Mouse (Mus musculus): ENCODE data around the gene Pitpnb.
A peak's percentile ranks its signal among the peaks of the same experiment; 100 is the strongest.

Gene Pitpnb

DNA sequence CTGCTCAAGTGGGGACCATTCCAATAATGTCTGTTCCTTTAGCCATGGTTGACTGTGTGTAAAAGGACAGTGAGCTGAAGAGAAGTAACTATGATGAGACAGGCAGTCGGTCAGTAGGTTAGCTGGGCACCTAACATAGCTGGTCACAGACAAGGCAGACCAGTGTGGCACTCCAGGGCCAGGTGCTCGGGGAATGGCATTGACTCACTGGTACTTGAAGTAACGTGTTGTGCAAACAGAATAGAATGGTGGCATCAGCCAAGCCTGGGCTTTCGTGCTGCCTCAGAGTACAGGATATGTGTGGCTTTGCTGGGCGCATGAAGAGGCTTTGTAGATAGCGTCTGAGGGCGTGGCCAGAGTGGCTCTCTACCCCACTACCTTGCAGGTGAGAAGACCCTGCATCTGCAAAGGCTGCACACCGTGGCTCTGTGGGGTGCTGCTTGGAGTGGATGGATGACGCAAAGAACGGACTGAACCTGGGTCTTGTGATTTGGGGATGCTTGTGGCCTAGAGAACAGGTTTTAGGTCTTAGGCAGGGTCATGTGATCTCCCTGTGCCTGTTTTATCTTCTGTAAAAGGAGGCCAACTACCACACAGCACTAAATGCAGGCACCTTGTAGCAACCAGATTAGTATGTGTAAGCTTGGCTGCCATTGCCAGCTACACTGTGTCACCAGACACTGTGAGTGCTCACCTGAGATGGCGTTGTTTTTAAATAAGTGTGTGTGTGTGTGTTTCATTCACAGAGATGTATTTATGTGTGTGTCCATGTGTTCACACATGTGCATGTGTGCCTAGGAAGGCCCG lies 26.5 kb downstream of the Pitpnb start:
- DNase-seq: no peak

DNA sequence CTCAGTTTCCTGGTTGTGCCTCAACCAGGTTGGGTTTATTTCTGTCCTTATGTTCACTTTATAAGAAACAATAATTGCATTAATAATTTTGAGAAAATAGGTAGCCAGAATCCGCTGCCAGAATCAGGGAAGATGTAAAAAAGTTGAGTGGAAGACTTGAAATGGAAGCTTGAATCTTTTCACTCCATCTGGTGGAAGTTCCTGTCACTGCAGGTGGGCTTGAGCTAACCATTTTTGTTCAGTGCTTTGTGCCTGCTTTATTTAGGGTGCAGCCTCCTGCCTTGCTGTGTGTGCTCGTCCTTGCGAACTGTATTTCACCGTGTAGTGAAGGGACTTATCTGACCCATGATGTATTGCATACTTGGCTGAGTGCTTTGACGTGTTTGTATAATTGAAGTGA lies 30.0 kb downstream of the Pitpnb start:
- DNase-seq: no peak

DNA sequence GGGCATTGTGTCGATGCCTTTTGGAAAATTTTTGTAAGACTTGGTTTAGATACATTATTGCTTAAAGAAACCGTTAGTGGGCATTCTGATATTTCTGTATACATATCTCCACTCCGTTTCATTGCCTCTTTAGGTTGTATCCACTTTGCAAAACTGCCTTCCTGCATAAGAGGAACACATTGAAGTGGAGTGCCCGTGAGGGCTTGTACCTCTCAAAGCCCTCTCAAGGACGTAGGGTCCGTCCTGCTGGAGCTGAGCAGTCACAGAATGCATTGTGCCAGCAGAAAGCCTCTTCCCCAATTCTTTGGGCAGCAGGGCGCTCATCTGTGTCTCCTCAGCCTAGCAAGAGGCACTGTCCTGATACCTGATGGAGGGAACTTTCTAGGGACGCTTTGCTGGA lies 30.5 kb downstream of the Pitpnb start:
- no peak for DNase-seq

DNA sequence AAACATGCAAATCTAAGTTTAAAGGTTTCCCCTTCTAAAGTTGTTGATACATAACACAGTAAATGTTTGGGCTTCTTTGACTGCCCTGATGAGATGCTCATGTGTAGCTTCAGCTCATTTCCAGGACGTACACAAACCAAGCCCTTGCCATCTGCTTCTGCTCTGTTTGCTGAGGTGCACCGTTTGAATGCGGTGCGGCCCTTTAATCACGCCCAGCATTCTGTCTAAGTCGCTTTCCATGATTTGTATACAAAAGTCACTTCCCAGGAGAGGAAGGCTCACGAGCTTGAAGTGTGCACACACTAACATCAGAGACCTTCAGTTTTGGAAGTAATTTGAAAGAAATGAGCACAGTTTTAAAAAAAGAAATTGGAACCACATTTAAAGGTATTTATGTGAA lies 31.3 kb downstream of the Pitpnb start:
- no peak for DNase-seq

DNA sequence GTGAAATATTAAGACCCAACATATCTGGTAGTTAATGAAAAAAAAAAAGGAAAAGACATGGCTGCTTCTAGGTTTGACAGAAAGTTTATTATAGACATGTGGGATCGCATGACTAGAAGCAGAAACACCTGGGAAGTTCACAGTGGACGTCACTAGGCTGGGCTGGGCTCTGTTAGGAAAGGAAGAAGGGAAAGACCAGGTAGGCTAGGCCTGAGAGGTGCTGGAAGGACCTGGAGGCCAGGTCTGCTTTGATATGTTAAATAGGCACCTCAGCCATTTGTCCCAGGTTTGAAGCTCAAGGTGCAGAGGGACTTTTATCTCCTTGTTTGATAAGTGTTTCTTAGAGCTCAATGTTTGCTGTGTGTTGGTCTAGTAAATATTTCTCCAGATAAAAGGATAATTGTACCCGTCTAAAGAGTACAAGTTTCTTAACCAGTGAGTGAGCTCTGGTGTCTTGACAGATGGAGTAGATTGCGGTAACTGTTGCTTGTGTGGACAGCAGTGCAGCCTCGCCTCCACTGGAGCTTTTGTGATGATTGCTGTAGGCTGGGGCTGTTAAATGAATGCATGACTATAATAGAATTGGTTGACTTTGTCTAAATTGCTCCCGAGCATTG lies 33.0 kb downstream of the Pitpnb start:
- no peak for DNase-seq

DNA sequence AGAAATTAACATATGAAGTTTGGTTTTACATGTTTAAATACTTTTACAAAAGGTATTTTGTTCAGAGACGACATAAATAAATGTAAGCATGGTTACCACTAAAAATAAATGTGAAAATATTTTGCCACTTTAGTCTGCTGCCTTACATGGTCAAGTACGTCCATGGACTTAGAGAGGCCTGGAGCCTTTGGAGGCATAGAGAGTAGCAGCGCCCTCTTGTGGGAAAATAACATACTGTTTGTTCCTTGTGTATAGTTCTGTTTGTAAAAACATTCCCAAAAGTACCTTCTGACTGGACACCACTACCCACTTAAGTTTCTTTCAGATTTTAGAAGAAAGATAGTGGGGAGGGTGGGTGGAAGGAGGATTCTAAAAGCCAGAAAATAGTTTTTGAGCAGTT lies 34.0 kb downstream of the Pitpnb start:
- DNase-seq: peak; percentile 40 to 48

DNA sequence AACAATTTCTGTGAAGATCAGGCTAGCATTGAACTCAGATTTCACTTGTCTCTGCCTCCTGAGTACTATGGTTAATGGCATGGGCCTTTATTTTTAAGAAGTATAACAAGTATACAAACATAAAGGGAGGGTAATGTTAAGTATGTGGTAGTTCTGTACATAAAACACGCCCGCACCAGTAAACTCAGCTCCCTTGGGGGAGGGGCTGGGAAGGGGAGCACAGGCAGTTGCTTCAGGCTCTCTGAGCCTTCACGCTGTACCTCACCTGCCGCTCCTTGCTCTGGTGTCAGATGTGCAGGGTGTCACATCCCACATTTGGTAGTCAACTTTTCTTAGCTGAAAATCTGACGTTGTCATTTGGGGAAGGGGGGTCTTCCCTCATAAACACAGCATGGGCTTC lies 35.6 kb downstream of the Pitpnb start:
- no peak for DNase-seq

DNA sequence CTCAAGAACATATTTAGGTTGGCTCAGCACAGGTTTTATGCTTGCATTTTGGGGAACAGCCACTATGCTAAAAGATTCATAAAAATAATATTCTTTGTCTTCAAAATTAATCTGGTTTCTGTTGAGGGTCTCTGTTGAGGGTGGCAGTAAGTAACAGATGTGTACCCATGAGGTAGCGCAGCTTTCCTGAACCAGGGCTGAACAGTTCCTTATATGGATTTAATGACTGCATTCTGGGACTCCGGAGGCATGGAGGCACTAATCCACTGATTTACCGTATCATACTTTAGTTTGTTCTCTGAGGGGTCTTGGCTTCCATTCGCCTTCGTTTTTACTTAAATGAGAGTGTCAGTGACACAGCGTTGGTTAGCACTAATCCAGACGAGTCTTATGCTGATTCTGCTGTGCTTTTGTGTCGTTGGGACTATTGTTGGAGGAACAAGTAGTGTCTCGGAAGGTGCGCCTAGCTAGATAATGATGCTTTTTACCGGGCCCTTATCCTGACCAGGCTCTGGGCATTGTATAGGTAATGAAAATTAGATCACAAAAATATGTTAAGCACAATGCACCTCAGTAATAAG lies 37.5 kb downstream of the Pitpnb start:
- DNase-seq: no peak

DNA sequence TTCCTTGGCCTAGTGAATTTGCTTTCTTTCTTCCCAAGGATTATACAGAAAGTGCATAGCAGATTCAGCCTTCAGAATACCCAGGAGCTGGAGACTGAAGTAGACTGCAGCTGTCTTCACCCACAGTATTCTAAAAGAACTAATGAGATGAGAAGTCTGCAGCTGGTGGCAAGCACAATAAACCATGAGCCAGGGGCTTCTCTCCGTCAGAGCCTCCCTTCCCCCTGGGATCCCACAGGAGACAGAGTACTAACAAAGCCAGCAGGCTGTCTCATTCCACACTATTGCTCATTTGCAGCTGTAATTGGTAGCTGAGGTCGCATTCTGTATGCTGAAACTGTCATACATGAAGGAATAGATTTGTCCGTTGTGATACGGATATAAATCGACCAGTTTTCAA lies 38.0 kb downstream of the Pitpnb start:
- DNase-seq: no peak

DNA sequence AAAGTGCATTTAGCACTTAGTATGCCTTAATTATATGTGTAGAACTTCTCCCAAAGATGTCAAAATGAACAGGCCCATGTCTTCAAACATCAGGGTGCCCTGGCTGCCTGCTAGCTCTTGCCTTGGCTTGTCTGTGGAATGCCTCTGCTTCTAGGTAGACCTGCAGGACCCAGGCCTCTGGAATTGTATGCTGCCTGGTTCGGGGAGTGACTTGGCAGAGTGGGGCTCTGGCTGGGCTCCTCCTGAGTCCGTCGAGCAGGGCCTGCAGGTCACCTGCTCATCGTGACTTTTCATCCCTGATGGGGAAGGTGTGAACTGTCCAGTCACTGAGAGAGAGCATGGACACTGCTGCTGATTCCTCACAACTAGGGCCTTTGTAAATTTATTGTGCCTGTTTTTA lies 45.1 kb downstream of the Pitpnb start:
- no peak for DNase-seq

DNA sequence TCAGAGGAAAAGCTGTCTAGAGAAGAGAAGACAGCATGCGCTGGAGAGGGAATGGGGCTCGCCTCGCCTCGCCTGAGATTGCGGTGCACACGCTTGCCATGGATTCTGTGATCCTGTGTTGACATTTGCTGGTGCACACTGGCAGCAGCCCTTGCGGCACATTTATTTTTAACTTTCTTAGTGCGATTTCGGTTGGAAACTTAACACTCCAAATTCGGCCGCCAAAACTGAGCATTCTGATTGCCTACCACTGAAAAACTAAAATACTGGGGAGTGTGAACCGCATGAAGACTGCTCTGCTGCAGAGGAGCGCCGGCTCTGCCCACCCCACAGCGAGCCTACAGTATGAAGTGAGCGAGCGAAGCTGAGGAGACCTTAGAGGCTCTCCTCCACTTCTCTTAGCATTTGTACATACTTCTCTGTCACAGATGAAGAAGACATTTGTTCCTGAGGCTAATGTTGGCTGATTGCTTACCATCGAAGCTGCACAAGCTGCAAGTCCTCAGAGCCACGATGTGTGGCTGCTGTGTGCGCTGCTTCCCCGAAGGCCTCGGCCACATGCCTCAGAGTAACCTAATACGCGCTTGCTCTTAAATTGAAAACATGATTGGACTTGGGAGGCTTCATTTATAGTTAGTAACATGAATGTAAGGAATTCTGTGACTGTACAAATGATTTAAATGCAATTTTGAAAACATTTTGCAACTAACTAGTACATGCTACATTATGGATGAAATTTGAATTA lies 45.9 kb downstream of the Pitpnb start:
- DNase-seq: no peak

DNA sequence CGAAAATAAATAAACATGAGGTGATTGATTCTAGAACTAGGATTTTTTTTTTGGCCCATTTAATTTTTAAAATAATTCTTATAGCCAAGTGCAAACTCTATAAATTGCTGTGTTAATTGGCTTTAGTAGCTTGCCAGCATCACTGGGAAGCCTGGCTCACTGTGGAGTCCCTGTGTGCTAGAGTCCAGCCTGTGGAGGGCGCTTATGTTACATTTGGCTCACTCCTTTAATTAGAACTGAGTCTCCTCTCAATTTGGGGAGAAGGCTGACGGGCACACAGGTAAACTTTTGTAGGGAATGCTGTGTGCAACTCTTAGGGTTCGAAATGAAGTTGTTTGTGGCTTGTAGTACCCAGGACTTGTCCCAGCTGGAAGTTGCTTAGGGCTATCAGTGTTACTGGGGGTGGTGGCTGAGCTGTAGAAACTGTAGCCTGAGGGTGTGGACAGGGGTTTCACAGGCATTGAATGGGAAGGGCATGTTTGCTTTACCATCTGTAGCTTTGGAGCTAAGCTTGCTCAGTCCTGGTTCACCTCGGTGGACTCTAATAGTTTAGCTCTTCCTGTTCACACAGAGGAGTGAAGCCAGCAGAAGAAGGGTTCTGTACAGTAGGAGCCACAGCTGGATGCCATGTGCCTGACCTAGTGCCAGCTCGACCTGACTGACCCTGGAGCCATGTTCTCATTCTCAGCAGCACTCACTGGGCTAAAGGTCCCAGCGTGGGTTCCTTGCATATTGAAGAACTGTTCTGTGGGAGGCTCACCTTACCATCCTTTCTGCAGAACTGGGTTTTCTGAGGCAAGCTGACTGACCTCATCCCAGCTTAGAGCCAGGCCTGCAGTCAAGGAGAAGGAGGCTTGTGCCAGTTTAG lies 47.8 kb downstream of the Pitpnb start:
- no peak for DNase-seq

DNA sequence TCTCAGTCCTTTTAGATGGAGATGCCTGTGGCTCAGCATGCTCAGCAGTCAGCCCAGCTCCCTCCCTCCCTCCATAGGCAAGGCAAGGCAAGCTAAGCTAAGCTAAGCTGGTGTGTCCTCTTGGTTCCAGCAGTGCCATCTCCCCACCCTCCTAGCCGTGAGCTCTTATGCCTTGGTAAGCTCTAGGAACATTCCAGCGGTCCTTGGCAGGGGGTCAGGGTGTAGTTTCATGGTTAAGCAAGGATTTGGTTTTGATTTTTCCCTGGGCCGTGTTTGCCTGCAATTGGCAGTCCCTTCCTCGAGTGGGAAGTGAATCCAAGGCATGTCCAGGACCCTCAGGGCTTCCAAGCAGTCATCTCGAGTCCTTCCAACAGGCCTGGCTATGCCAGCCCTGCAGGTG lies 52.8 kb downstream of the Pitpnb start:
- DNase-seq: no peak

DNA sequence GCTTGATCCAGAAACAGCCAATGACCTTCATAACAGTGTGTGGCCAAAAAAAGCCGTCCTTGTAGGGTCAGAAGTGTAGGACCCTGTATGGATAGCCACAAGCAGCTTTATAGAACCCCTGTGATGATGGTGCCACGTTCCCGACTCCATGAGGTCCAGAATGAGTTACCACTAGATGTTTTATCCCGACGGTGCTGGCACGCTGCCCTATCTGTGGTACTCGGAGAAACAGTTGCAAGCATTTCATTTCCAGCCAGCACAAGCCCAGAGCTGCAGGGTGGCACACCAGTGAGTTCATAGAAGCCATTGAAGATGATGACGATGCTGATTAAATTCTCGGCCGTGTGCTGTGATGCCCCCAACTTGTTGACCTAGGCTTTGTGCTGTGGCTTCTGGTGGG lies 60.3 kb downstream of the Pitpnb start:
- DNase-seq: no peak

DNA sequence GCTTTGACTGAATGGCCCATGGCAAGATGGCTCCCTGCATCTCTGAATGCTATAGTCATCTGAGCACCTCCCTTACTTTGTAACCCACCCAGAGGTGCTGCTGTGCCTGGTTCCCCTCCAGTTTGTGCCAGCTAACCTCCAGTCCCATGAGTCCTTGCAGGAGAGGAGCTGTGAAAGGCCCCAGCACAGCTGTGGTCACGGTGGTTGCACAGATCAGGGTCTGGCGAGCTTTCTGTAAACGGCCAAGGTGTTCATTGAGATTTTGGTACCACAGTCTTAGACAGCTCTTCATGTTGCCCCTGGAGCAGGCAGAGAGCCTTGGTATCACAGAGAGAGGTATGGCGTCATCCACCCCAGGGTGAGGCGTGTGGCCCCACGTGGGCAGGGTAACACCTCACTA lies 60.9 kb downstream of the Pitpnb start:
- no peak for DNase-seq

DNA sequence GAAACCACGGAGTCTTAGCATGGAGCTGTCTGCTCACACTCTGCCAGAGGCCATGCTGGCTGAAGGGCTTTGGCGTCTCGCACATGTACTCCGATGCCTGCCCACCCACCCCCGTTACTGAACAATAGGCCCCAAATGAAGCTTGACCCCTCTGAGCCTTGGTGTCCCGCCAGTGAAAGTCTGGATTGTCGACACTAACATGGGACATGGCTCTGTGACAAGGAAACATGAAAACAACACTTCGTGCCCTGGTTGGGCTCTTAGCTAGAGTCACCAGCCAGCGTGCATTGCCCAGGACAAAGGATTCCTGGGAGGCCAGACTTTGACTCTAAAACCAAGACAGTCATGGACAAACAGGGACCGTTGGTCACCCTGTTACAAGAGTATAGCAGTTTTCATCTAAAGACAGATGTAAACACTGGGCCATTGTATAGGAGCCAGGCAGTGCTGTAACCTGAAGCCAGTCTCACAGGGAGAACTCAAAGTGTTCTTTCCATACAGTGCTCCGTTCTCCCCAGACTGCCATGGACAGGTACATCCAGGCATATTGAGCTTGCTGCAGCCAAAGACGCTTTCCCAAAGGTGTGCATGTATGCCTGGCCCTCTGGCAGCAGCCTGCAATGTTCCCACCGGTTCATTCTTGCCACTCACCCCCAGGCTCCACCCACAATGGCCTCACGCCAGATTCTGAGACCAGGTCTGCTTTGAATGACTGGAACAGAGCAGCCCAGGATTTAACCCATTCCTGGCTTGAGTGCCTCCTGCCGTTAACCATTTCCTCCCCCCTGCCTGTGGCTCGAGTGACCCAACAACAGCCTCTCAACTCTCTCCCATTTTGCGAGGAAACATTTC lies 63.0 kb downstream of the Pitpnb start:
- DNase-seq: peak; percentile 61 to 71

DNA sequence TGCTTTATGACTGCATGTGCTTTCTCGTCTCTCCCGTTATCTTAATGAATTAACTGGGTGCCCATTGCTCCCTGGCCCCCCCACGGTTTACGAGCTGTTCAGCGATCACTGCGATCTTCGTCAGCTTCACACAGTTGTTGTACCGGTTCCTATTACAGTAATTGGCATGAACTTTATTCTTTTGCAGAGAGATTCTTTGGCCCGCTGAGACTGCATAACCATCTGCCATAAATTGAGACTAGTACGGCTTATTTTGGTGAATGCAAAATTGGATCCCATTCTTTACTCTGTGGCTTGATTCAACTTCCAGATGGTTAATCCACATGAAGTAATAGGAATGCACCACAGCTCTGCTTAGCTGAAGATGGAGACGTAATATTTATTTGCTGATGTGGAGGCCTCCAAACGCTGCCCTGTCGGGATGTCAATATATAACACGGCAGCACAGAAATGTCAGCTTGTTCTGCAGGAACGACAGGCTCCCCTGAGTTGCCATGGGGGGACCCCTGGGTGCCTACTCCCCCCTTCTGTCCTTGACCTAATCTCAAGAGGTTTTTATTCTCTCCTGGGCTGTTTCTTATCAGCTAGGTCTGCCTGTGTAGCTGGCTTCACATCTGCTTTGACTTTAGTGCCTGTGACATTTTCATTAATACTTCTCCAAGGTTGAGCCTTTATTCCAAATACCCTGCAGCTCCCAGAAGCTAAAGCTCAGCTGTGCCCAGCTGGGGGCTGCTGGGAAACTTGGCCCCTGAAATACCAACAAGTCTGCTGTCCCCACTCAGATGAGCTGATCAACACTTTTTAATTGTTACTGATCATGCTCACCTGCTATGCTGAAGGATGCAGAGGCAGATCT lies 63.9 kb downstream of the Pitpnb start:
- peak; percentile 24 to 26 for DNase-seq

DNA sequence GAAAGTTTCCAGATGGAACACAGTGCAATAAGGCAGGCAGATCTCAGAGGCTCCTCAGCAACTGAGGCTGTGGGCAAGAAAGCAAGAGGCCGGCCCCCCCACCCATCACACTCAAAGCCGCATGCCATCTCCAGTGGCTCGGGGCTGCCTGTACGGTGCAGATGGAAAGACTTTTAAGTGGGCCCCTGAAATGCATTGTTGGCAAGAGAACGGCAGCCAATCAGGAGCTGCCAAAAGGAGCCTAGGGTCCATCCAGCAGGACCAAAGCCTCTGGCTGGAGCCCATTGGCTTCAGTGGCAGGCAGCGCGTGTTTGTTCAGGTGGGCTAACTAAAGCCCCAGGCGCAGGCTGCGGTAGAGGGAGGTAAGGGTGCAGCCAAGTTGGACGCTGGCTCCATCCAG lies 65.2 kb downstream of the Pitpnb start:
- no peak for DNase-seq

DNA sequence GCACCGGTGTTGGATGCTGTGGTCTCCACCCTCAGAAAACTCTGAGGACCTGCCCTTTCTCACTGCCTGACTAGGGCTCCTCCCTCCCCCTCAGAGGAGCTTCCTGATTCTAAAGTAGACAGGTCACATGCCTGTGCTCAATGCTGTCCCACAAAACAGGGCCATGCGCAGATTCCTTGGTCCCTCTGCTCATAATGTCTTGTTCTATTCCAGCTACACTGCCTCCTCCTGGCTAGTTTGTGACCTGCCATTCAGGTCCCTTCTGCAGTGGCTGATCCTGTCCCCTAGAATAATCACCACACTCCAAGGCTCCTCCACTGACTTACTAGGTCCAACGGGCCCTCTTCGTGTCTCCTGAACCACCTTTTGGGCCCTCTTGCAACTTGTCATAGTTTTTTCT lies 65.6 kb downstream of the Pitpnb start:
- no peak for DNase-seq

DNA sequence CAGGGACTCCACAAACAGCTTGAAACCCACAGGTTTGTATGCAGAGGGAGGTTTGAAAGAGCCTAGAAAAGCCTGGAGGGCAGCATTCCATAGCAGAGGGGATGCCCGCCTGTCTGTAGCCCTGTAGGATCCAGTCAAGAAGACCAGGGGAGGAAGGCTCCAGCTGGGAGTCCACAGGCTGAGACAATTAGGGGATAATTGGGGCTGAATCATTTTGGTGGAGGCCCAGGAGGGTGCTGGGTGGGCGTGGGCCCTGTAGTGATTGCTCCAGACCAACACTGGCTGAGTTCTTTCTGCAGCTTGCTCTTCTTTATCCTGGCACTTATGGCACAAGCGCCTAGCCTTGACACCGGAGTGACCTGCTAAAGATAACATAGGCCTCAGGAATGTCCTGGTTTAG lies 67.9 kb downstream of the Pitpnb start:
- DNase-seq: no peak

DNA sequence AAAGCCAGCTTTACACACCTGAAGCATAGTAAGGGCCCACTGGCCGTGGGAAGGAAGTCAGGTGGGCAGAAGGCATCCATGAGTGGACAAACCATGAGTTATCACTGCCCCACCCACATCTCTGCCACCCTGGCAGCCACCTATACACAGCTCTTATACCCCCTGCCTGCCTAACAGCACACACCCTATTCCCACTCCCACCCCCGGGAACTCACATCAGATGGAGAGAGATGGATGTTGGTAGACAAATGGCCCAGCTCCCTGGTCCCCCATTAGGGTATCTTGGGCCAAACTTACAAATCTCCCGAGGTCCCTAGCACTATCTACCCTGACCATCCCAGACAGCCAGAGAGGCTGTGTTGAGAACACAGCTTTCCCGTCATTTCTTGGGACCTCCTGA lies 68.7 kb downstream of the Pitpnb start:
- no peak for DNase-seq
